Mouse (Mus musculus): Measurements from ENCODE around the gene Dock9.
"Not testable (repeated sequence)": the region's sequence is repeated elsewhere in the genome, so short reads cannot be mapped to it uniquely, and the experiment has no call there.

The Dock9 gene

DNA sequence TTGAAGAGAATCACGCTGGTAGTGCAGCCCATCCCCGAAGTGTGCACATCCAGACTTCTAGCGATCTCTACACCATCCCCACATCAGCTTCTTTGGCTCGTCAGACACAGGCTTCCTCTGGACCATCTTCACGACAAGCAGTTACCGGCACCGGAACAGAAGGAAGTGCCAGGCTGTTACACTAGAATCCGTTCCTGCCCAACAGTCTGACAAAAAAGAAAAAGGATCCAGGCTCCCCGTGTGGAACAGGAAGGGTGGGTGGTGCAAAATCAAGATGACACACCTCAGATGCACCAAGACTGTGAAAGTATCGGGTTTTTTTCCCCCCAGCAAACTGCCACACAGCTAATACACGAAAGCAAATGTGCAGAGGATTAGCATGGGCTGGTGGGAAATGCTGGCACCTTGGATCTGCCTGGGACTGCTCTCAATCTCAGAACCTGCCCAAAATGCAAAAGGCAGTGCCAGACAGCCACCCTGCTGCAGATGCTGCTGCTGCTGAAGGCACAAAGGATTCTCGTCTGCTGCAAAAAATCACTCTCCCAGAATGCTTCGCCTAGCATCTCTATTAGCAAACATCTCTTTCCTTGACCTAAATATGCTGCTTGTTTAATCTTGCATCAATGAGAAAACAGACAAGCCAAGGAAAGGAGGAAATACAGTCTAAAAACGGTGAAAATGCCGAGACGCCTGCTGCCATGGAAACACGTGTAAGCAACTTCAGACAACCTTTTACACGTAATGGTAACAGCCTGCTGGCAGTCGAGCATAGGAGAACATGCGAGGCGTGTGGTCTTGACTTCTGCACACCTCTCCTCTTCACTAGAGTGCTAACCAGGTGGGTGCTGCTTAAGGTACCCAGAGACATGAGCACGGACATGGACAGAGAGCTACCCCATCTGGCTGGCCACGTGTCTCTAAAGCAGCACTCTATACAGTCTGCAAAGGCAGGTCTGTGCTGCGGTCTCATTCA is 58.9 kb downstream of the Dock9 start:
- DNase-seq (ENCODE audit: low spot score in 2 of 2), result no peak

- no peak for DNase-seq (ENCODE audit: low spot score in 2 of 2)
These were observed 60.4 kb downstream of the Dock9 start for GRCm38 (mm10) chr14:121737277-121737676.

- no peak for DNase-seq (ENCODE audit: low spot score in 2 of 2)
These were observed 62.0 kb downstream of the Dock9 start for GRCm38 (mm10) chr14:121735678-121736077.

DNA sequence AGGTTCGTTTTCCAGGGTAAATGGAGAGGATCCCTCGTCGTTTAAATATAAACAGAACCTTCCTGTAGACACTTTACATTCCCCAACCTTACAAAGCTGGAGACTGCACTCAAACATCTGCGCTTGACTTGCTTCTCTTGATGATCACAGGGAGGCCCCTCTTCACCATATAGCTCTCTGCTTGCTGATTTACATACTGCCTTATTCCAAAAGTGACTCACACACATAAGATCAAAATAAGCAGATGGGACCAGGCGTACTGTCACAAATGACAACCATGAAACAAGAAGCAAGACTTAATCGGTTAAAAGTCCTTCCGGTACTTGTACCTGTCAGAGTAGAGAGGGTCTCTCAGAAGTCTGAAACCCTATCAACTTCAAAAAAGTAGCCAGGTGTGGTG is 63.4 kb downstream of the Dock9 start:
- DNase-seq (ENCODE audit: low spot score in 2 of 2), result no peak

DNA sequence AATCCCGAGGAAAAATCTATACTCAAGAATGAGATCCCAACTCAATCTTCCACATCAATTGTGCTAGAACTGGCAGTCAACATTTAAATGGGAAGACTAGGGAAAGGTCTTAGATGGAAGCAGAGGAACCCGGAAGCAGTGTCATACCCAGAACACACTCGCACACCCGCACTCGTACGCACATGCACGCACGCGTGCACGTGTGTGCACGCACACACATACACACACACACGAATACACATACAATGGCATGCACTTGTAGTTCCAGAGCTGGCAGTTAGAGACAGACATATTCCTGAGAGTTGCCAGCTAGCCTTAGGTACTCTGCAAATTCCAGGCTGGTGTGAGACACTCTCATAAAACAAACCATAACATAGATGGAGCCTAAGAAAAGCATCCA is 63.9 kb downstream of the Dock9 start:
- no peak for DNase-seq (ENCODE audit: low spot score in 2 of 2)

DNA sequence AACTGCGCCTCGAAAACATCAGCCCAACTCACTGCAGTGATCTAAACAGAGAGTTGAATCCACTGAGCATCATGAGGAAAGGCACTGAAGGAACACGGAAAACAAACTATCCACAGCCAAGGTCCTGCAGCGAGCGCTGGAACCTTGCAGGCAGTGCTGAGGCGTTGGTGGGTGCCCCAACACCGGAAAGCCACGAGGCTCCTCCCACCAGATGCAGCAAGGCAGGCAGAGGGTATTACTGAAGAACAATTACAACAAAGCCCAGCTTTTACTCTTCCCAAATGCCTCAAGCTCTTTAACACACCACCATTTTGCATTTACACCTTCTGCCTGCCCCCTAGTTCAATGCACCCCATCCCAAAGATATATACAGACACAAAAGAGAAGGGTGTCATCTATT is 65.4 kb downstream of the Dock9 start:
- no peak for DNase-seq (ENCODE audit: low spot score in 2 of 2)

DNA sequence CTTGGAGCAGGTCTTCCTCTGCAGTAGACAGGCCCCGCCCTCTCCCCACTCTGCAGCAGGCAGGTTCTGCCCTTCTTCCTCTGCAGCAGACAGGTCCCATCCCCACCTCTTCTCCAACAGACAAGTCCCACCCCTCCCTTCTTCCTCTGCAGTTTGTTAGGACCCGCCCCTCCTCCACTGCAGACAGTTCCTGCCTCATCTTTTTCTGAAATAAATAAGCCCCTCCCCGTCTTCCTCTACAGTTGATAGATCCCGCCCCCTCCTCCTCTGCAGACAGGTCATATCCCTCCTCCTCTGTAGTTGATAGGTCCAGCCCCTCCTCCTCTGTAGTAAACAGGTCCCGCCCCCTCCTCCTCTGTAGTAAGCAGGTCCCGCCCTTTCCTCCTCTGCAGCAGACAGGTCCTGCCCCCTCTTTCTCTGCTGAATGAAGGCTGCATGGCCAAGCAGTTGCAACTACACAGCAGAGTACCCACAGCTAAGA is 65.9 kb downstream of the Dock9 start:
- DNase-seq (ENCODE audit: low spot score in 2 of 2), result no peak

- DNase-seq (ENCODE audit: low spot score in 2 of 2), result no peak
These were observed 66.7 kb downstream of the Dock9 start for GRCm38 (mm10) chr14:121730966-121731365.

DNA sequence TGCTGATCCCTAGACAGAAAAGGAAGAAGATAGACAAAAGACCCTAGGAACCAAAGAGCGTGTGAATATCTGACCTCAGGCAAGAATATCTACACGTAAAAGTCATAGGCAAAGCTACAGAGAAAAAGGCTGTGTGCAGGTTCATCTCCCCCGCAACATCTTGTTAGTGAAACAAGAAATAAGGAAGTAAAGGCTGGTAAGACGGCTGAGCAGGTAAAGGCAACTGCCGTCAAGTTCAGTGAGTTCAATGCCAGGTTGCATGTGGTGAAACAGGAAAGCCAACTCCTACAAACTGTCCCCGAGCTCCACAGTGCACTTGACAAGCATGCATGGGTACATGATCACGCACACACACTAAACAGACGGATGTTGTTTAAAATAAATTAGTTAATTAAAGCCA is 69.6 kb downstream of the Dock9 start:
- no peak for DNase-seq (ENCODE audit: low spot score in 2 of 2)

DNA sequence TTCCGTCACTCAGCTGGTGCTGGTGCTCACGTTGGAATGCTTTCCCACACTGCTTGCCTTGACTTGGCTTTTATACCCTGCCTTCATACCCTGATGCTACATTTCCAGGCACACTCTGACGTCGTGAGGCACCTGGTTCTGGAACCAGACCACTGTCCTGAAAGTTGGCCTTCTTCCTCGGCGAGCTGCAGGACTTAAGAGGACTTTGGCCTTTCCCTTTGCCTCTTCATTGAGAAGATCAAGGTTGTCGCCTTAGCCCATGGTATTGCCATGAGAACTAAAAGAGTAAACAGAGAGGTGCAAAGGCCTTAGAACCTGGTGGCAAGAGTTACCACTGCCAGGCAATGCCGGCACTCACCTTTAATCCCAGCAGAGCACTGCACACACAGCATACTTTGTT is 73.1 kb downstream of the Dock9 start:
- DNase-seq (ENCODE audit: low spot score in 2 of 2), result no peak

GRCm38 (mm10) chr14:121722774-121723173 is 74.9 kb downstream of the Dock9 start:
- DNase-seq (ENCODE audit: low spot score in 2 of 2), result no peak

DNA sequence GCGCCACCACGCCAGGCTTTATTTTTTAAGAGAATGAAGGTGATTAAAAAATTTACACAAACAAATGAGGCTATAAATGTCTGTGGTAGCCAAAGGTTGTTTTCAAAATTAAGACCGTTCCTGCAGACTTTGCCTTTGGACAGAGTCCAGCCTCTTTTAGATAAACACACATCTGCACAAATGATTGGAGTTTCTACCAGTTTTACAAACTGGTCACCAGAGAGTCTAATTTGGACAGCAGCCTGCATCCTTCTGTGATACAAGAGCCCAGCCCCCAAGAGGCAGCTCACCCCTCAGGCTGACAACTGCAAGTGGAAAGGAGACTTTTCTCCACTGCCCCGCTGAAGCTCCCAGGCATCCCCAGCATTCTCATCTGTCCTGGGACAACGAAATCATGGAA is 76.2 kb downstream of the Dock9 start:
- DNase-seq (ENCODE audit: low spot score in 2 of 2), result peak; percentile 69 to 71

- DNase-seq (ENCODE audit: low spot score in 2 of 2), result peak; percentile 67 to 70
These were observed 77.7 kb downstream of the Dock9 start for GRCm38 (mm10) chr14:121719638-121720601.

DNA sequence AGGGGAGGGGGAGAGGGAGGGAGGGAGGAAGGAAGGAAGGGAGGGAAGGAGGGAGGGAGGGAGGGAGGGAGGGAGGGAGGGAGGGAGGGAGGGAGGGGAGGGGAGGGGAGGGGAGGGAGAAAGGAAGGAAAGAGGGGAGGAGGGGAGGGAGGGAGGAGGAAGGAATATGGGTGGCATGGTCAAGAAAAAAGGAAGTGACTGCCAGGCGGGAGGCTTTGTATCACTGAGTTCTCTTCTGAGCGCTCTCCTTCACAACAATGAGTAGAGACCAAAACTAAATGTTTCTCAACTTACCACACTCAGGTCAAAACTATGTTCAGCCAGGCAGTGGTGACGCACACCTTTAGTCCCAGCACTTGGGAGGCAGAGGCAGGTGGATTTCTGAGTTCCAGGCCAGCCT is 82.8 kb downstream of the Dock9 start:
- DNase-seq (ENCODE audit: low spot score in 2 of 2), result not testable (repeated sequence)

GRCm38 (mm10) chr14:121714268-121714667 is 83.4 kb downstream of the Dock9 start:
- no peak for DNase-seq (ENCODE audit: low spot score in 2 of 2)

GRCm38 (mm10) chr14:121713830-121714197 is 83.8 kb downstream of the Dock9 start:
- no peak for DNase-seq (ENCODE audit: low spot score in 2 of 2)

DNA sequence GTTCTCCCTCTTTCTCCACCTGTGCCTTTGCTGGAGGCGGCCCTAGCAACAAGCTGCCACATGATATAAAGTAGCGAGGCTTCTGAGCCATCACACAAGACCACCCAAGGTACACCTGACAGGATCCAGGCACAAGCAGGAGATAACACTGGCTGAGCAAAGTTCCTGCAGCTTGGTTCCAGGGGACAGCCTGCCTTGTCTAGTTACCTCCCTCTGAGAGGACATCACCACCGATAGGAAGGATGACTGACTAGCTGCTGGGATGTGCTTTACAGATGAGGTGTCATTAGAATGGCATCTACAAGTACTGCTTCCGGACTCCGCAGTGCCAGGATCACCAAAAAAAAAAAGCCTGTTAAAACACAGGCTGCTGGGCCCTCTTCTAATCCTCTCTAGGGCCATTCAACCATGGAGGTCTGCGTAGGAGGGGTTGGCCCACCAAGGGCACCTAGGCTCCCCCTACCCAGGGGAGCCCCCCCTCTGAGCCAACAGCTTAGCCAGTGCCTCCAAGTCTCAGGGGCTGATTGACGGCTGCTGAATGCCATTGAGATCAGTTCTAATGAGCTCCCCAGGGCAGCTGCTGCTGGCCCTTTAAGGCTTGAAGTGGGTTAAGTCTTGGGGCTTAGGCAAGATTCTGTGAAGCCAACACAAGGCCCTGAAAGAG is 84.3 kb downstream of the Dock9 start:
- no peak for DNase-seq (ENCODE audit: low spot score in 2 of 2)

GRCm38 (mm10) chr14:121711089-121711826 is 86.4 kb downstream of the Dock9 start:
- DNase-seq (ENCODE audit: low spot score in 2 of 2), result no peak

DNA sequence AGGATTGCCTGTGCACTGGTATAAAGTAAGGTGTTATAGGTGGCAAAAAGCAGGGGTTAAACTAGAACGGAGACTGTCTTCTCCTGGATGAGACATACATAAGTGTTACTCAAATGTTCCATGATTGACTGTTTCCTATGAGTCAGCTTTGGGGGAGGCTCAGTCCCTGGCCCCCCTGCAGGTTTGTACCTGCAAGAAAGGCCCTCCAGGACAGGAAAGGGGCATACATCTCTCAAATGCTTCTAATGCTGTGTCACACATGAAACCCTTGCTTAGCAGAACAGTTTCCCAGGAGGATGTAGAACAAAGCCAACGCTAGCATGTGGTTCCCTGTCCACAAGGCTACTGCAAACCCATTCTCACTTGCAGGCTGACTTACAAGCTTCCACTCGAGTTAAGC is 87.5 kb downstream of the Dock9 start:
- DNase-seq (ENCODE audit: low spot score in 2 of 2), result no peak

DNA sequence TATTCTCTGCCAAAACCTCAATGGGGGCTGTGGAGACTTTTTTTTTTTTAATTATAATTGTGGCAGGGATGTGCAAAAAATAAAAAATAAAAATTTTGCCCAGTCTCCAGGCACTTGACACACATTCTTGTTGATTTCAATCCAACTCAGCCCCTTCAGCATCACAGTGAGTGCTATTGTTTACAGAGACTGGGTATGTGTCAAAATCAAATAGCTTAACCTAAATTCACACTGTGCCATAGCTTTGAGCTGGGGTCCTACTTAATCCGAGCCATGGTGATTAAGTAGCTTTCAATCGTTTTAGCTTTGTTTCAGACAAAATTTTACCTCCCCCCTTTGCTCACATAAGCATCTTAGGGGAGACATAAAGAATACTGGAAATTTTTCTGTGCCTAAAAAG is 89.4 kb downstream of the Dock9 start:
- no peak for DNase-seq (ENCODE audit: low spot score in 2 of 2)

GRCm38 (mm10) chr14:121706482-121706901 is 91.1 kb downstream of the Dock9 start:
- DNase-seq (ENCODE audit: low spot score in 2 of 2), result peak; percentile 43 to 85
